Mouse (Mus musculus) liver, adult (tissue): ENCODE measurements around the gene Gm39566.

Experiments used
- GATA4 ChIP-seq: IDR thresholded peaks from 2 replicates; pipeline ENCODE4 v1.6.1; 2014; ENCODE audit warnings: mild to moderate bottlenecking, low read length; ENCODE audit not compliant: insufficient replicate concordance

Gm39566 gene

DNA sequence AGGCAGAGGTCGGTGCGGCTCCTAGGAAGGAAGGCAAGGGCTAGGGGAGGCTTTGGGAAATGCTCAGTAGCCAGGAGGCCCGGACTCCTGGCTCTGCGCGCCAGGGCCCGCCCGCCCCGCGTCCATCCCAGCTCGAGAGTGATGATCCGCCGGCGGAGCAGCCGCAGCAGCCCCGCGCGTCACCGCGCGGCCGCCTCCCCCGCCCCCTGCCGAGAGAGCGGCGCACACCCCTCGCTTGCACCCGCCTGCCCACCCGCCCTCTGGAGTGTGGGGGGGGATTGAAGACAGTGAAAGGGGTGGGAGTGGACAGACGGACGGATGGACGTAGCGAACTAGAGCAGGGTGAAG is 22.5 kb upstream of the Gm39566 start, which contains the start of gene Nlgn2:
TSS of gene Nlgn2 (minus strand) at position 181 of the 348 bp plus-strand sequence.
- no peak for TF ChIP-seq GATA4

DNA sequence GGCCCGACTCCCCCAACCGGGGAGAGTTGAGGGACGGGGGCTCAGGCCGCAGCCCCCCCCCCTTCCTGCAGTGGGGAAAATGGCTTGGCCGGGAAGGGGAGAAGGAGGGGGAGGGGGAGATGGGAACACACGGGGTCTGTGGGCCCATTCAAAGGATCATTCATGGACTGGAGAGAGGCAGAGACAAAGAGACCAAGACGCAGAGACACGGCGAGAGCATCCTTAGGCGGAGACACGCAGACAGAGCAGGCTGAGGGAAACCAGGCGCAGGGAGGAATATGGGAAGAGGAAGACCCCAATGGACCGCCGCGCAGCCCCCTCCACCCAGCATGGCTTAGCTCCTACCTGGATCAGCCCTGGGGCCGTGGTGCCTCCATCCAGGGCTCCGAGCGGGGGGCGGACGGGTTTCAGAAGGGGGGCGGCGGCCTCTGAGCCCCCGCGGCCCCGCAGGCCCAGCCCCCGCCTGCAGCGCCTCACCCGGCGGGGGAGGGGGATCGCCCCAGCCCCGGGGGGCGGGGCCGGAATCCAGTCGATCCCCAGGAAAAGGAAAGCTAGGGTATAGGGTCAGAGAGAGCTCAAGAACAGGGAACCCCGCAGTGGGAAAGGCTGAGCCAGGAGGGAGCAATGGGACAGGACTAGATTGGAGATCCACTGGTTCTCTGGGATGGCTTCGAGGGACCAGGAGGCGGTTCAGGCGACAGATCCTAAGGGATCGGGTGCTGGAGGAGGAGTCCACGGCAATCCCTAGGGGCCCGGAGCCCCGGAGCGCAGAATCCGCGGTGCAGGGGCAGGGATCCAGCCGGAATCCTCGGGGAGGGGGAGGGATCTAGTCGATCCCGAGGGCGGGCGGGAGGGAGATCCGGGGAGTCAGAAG is 21.8 kb upstream of the Gm39566 start:
- TF ChIP-seq GATA4, result no peak

- no peak for TF ChIP-seq GATA4
Measured at GRCm38 (mm10) chr11:69835966-69836335, 20.9 kb upstream of the Gm39566 start.

DNA sequence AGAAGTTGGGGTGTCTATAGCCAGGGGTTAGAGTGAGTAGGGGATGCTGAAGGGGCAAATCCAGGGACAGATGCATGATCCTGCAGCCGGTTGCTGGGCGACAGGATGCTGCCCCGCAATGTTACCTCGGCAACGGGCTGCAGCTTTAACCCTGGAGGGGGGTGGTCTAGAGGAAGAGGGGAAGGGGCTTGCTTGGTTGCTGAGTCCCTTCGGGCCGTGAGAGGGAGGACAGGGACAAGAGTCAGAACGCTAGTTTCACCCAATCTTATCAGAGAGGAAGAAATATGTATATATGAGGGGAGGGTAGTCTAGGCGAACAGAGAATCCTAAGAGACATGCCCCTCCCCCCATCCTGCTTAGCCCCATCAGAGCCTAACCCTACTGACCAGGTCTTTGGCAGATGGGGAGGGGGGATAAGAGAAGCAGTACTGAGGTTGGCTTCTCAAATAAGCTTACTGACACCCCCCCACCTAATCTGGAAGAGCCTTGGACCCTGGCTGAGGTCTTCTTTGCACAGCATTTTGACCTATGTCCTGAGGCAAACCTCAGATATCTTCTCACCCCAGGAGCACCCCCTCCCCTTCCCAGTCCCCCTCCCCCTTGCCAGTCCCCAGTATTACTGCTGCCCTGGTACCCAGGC is 20.3 kb upstream of the Gm39566 start:
- no peak for TF ChIP-seq GATA4

DNA sequence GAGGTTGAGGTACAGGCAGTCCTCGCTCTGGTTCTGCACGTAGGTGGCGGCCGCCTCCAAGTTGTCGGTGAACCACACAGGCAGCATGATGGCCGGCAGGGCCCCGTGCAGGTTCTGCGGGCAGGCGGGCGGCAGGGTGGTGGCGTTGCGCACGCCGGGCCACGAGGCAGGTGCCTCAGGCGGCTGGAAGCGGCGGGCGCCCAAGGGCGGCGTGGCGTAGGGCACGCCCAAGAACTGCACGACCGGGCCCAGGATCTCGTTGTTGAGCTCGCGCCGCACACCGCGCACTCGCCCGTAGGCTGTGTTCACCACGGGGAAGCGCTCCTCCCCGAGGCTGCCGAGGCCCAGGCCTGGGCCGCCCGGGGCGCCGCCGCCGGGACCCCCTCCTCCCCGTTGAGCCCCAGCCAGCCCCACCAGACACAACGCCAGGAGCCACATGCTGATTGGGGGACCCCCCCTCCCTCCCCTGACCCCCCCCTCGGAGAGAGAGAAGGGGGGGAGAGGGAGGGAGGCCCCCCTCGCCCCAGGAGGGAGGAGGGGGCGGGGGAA is 19.0 kb upstream of the Gm39566 start:
- TF ChIP-seq GATA4, result no peak

GRCm38 (mm10) chr11:69833554-69833953 is 18.5 kb upstream of the Gm39566 start:
- no peak for TF ChIP-seq GATA4

- TF ChIP-seq GATA4, result no peak
Measured at GRCm38 (mm10) chr11:69828832-69829231, 13.7 kb upstream of the Gm39566 start.

DNA sequence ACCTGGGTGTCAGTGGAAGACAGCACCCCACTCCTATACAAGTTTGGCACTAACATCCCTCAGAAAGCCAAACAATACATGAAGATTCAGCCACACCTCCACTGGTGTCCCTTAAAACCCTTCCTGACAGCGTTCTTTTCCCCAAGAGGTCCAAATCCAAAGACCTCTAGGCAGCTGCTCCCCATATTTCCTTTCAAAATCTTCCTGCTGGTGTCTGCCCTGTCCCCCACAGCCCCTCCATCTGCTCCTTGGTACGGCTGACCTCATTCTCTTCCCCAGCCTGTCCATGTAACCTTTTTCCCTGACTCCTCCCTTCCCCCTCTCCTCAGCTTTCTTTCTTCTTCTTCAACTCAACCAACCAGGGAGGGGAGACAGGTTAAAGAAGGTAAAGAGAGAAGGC is 8.4 kb upstream of the Gm39566 start:
- no peak for TF ChIP-seq GATA4

DNA sequence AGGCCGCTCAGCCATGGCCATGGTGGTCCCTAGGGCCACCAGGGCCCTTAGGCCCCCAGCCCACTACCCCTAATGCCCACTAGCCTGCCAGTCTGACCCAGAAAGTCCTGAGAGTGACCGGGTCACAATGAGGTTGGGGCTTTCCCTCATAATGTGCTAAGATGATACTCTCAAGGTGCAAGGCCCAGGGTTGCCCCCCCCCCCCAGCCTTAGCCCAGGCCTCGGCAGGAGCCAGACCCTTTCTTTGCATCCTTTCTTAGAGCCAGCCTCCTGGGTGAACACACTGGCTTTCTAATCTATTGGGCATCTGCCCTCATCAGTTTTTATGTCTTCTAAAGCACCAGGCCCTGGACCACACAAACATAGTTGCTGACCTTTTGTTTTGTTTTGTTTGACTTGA is 7.0 kb upstream of the Gm39566 start, which contains the start of gene Spem1:
TSS of gene Spem1 (minus strand) at position 101 of the 400 bp plus-strand sequence.
- TF ChIP-seq GATA4, result no peak

- no peak for TF ChIP-seq GATA4
Measured at GRCm38 (mm10) chr11:69818871-69819270, 3.8 kb upstream of the Gm39566 start.

GRCm38 (mm10) chr11:69818365-69818764 is 3.3 kb upstream of the Gm39566 start, which contains the start of gene Spem2:
Spem2 (minus strand) TSS chr11:69818465.
- no peak for TF ChIP-seq GATA4

DNA sequence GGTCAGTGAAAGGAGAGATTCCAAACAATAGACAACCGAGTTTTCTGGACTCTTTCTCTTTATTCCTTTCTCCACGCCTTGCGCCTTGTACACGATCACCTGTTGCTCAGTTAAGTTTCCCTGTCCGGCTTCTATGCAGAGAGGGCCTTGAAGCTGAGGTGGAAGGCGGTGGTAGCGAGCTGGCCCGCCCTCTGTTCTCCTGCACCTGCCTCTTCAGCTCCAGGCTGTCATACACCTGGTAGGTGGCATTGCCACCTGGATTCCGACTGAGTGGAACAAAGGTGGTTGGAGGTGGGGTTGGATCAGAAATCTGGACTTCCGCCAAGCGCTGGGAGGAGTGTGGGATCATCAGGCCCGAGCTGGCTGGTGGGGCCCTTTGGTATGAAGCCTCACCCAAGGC is 1.4 kb upstream of the Gm39566 start:
- TF ChIP-seq GATA4, result no peak

- TF ChIP-seq GATA4, result no peak
Measured at GRCm38 (mm10) chr11:69810280-69810679, 4.8 kb downstream of the Gm39566 start.

- TF ChIP-seq GATA4, result no peak
Measured at GRCm38 (mm10) chr11:69807641-69808040, 7.5 kb downstream of the Gm39566 start.

DNA sequence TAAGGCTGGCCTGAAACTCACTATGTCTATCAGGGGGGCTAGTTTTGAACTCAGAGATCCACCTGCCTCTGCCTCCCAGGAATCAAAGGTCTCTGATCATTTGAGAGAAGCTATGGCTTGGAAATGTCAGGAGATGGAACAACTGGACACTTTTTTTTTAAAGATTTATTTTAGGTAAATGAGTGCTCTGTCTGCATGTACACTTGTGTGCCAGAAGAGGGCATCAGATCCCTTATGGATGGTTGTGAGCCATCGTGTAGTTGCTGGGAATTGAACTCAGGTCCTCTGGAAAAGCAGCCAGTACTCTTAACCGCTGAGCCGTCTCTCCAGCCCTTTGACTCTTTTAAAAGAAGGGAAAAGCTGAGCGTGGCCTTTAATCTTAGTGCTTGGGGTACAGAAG is 8.7 kb downstream of the Gm39566 start:
- no peak for TF ChIP-seq GATA4
